ENCODE assay signal across 15 mouse cellular contexts in genomic region chr1:91618527-91619135, GRCm38 (mm10).
A peak's percentile ranks its signal among the peaks of the same experiment; 100 is the strongest.
DNase-seq lines count a peak whose midpoint lies in the region; ATAC-seq and TF ChIP-seq lines count a peak whose summit lies in the region.
"Had no signal": no experiment of that assay in that cellular context is flagged by ENCODE, and none has a peak within 500 bp of the region (broad histone marks: within the 10 kb centered on the region; RNA-seq: fewer than 3 reads in every experiment).

No protein-coding gene starts in this region.

- H3K9me3 ChIP-seq in kidney, embryonic 14.5 days (ENCODE audit: control insufficient read depth, low read length), result no peaks in the 10 kb centered on the region
- H3K9me3 ChIP-seq: embryonic facial prominence, embryonic 12.5 days; forebrain, embryonic 12.5 days; liver, embryonic 15.5 days; midbrain, embryonic 13.5 days had no signal

- no peak for TF ChIP-seq CTCF in kidney, adult 2 months (conservative IDR thresholded peaks at IDR 0.05; ENCODE audit: insufficient read depth, insufficient read length, low read depth, low read length)
- no peak for TF ChIP-seq CTCF in lung, adult 2 months (IDR thresholded peaks at IDR 0.05; ENCODE audit: insufficient read depth, low read length)

- DNase-seq in kidney, adult 2 months, result peak; percentile 47
- DNase-seq in kidney, postnatal 10 days, result no peak
- peak; percentile 28 for DNase-seq in forelimb bud, embryonic 11.5 days (ENCODE audit: low read depth, low spot score)
- DNase-seq in lung, adult 2 months, result peak; percentile 40
- DNase-seq in spleen, postnatal 4 days (ENCODE audit: low spot score in 2 of 2), result no peak
- DNase-seq in right cerebral cortex, adult 18-20 months, result no peak
- DNase-seq in testis, postnatal 14 days (ENCODE audit: low spot score), result no peak
- DNase-seq: cerebellum, adult 9-10 months; gastrocnemius, postnatal 10 days; thymus, adult 18-20 months had no signal

- no peaks in the 10 kb centered on the region for H3K36me3 ChIP-seq in kidney, adult 2 months (ENCODE audit: control insufficient read depth, insufficient read depth, low read length)
- H3K36me3 ChIP-seq in kidney, embryonic 14.5 days (ENCODE audit: control insufficient read depth, insufficient read depth, low read length), result no peaks in the 10 kb centered on the region
- H3K36me3 ChIP-seq: embryonic facial prominence, embryonic 12.5 days; forebrain, embryonic 12.5 days; liver, embryonic 15.5 days; midbrain, embryonic 13.5 days had no signal

- H3K4me1 ChIP-seq in kidney, adult 2 months (ENCODE audit: control insufficient read depth, insufficient read depth, low read length), result 0 out of 2 replicates have a peak, but pooled peaks cover 3% of the 10 kb centered on the region
- H3K4me1 ChIP-seq in kidney, embryonic 14.5 days (ENCODE audit: control insufficient read depth, insufficient read depth, low read length), result no peaks in the 10 kb centered on the region
- H3K4me1 ChIP-seq in lung, adult 2 months (ENCODE audit: control insufficient read depth, insufficient read depth, low read length), result no peaks in the 10 kb centered on the region
- H3K4me1 ChIP-seq: embryonic facial prominence, embryonic 12.5 days; forebrain, embryonic 12.5 days; liver, embryonic 15.5 days; midbrain, embryonic 13.5 days had no signal

- no peak overlapping the region for H3K4me2 ChIP-seq in kidney, embryonic 14.5 days (replicated peaks; ENCODE audit: low read depth, low read length)
- H3K4me2 ChIP-seq: embryonic facial prominence, embryonic 12.5 days; forebrain, embryonic 12.5 days; liver, embryonic 15.5 days; midbrain, embryonic 13.5 days had no signal

- ATAC-seq in kidney, embryonic 14.5 days (ENCODE audit: low FRiP score, low TSS enrichment), result 0 out of 2 replicates have a peak, but pooled peaks have one; percentile 35
- ATAC-seq: midbrain, embryonic 13.5 days had no signal

- no peak for TF ChIP-seq POLR2A in kidney, adult 2 months (IDR thresholded peaks at IDR 0.05; ENCODE audit: low read depth, low read length)
- TF ChIP-seq POLR2A in lung, adult 2 months (IDR thresholded peaks at IDR 0.05; ENCODE audit: borderline replicate concordance, extremely low read depth, low read depth, low read length), result no peak

- 52% methylated on average over 14 of the region's 14 CpGs for WGBS in kidney, adult 2 months
- 46% methylated on average over 14 of the region's 14 CpGs for WGBS in kidney, embryonic 14.5 days
- 67% methylated on average over 14 of the region's 14 CpGs for WGBS in lung, adult 2 months

- no peaks in the 10 kb centered on the region for H3K27me3 ChIP-seq in kidney, adult 2 months (replicated peaks; ENCODE audit: control insufficient read depth, insufficient read depth, low read length)
- no peaks in the 10 kb centered on the region for H3K27me3 ChIP-seq in kidney, embryonic 14.5 days (ENCODE audit: control insufficient read depth, insufficient read depth, low read length)
- H3K27me3 ChIP-seq: embryonic facial prominence, embryonic 12.5 days; forebrain, embryonic 12.5 days; liver, embryonic 15.5 days; midbrain, embryonic 13.5 days had no signal

- no peak overlapping the region for H3K27ac ChIP-seq in kidney, adult 2 months (ENCODE audit: insufficient read depth, low read depth, low read length)
- no peak overlapping the region for H3K27ac ChIP-seq in kidney, embryonic 14.5 days (ENCODE audit: low read depth, low read length)
- H3K27ac ChIP-seq: embryonic facial prominence, embryonic 12.5 days; forebrain, embryonic 12.5 days; liver, embryonic 15.5 days; midbrain, embryonic 13.5 days had no signal

- no peak overlapping the region for H3K9ac ChIP-seq in kidney, embryonic 14.5 days (ENCODE audit: low read depth, low read length)
- H3K9ac ChIP-seq: embryonic facial prominence, embryonic 12.5 days; forebrain, embryonic 12.5 days; liver, embryonic 15.5 days; midbrain, embryonic 13.5 days had no signal

- no peak overlapping the region for H3K4me3 ChIP-seq in kidney, adult 2 months (ENCODE audit: insufficient read depth, low read depth, low read length)
- H3K4me3 ChIP-seq in kidney, embryonic 14.5 days (ENCODE audit: low read length), result no peak overlapping the region
- no peak overlapping the region for H3K4me3 ChIP-seq in lung, adult 2 months (replicated peaks; ENCODE audit: extremely low read depth, low read depth, low read length)
- H3K4me3 ChIP-seq: embryonic facial prominence, embryonic 12.5 days; forebrain, embryonic 12.5 days; liver, embryonic 15.5 days; midbrain, embryonic 13.5 days had no signal

Comparison
In these comparisons a context has a peak if more than half of its experiments do, and no peak if none do; other contexts are left out.
1. DNase-seq: peak in kidney, adult 2 months (single experiment), forelimb bud, embryonic 11.5 days (single experiment) and lung, adult 2 months (single experiment); none in kidney, postnatal 10 days (single experiment), spleen, postnatal 4 days (0 of 2), right cerebral cortex, adult 18-20 months (single experiment) and testis, postnatal 14 days (single experiment).